Mouse (Mus musculus) neural tube, embryonic 15.5 days (tissue): ENCODE data around the gene Fam185a. TPM values are rescaled to one million over a fixed set of nuclear protein-coding genes. Genes with fewer than 3 reads are reported as not detected.

Experiments used
- ATAC-seq: fragments of 200-750 bp; cut with Nextera tagmentation; 2 replicates; pipeline ENCODE4 v1.8.0; 2017; ENCODE audit warnings: mild to moderate bottlenecking, moderate TSS enrichment, moderate library complexity; ENCODE audit not compliant: low FRiP score
- H3K27ac ChIP-seq: fragments of 300-500 bp; sonication (generic); replicated peaks from 2 replicates; pipeline ENCODE4 v1.5.1; 2015; ENCODE audit warnings: mild to moderate bottlenecking, inconsistent platforms
- H3K27me3 ChIP-seq: fragments of 300-500 bp; sonication (generic); replicated peaks from 2 replicates; pipeline ENCODE4 v1.6.1; 2015; ENCODE audit warnings: inconsistent platforms
- H3K36me3 ChIP-seq: fragments of 300-500 bp; sonication (generic); 2 replicates; pipeline ENCODE4 v1.6.1; 2015; ENCODE audit warnings: inconsistent platforms
- H3K4me1 ChIP-seq: fragments of 300-500 bp; sonication (generic); 2 replicates; pipeline ENCODE4 v1.6.1; 2015; ENCODE audit warnings: inconsistent platforms
- H3K4me2 ChIP-seq: fragments of 300-500 bp; sonication (generic); 2 replicates; pipeline ENCODE4 v1.6.1; 2015; ENCODE audit warnings: inconsistent platforms, mild to moderate bottlenecking, moderate library complexity
- H3K4me3 ChIP-seq: fragments of 300-500 bp; sonication (generic); replicated peaks from 2 replicates; pipeline ENCODE4 v1.5.1; 2015; ENCODE audit warnings: mild to moderate bottlenecking, inconsistent platforms
- H3K9ac ChIP-seq: fragments of 300-500 bp; sonication (generic); replicated peaks from 2 replicates; pipeline ENCODE4 v1.6.1; 2015; ENCODE audit warnings: mild to moderate bottlenecking, inconsistent platforms
- H3K9me3 ChIP-seq: fragments of 300-500 bp; sonication (generic); replicated peaks from 2 replicates; pipeline ENCODE4 v1.6.1; 2016; ENCODE audit warnings: inconsistent platforms
- WGBS: fragments of 180-500 bp; shearing (Covaris S2); methylation state at CpG from one replicate; pipeline ENCODE4 v1.1.7; 2015; ENCODE audit warnings: mixed read lengths; 5-methylcytosine and 5-hydroxymethylcytosine counted together
- polyA plus RNA-seq: library from polyadenylated mRNA; unstranded; fragments of >200 nt; fragmentation: Nextera tagmentation; extraction: Ambion mirVana; gene quantifications from 2 replicates; pipeline ENCODE4 v1.2.1, GENCODE M21; 2015

The Fam185a gene
- 9.9 and 10.2 TPM in 2 replicates for polyA plus RNA-seq

DNA sequence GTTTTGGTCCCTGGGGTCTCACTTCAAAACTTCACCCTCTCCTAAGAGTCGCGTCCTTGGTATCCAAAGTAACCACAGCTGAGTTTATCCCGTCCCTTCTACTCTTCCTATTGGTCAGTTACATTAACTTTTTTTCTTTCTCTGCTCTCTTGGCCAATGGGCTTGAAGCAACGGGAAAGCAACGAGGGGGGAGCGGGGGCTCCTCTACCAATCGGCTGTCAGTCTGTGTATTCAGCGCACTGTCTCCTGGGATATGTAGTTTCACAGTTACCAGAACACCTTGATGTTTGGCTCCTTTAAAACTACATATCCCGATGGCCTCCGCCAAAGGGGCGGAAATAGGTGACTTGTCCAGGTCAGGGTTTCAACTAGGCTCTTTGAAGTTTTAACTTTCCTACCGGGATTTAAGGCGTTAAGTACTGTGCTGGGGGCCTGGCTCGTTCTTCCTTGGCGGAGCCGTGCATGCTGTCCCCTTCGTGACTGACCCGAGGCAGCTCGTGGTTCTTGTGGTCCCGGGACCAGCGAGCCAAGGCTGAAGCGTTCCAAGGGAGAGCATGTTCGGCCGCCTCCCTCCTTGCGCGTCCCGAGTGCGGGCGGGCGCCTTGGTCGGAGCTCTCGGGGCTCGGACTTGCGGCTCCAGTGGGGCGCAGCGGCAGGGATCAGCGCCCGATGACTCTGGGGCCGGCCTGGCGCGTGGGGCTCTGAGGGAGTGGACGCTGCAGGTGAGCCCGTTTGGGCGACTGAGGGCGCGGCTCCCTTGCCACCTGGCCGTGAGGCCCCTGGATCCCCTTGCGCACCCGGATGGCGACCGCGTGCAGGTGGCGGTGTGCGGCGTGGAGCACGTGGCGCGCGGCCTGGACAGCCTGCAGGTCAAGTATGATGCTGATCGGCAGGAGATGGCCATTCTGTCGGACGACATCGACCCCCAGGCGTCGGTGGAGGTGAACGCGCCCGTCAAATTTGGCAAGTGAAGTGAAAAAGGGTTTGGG, at the start of gene Fam185a, which contains the start of gene Ccdc146:
Gene Fam185a (plus strand): TSS at position 345 of the 989 bp plus-strand sequence.
Gene Ccdc146 (minus strand): TSS at position 64 of the 989 bp plus-strand sequence.
- peak within 1 kb of the TSS; percentile 98 for H3K4me2 ChIP-seq
- WGBS, result under 1% methylated on average over 65 of the region's 68 CpGs
- H3K36me3 ChIP-seq, result no peaks in the 10 kb centered on the region
- no peaks in the 10 kb centered on the region for H3K9me3 ChIP-seq
- H3K27ac ChIP-seq, result peak within 1 kb of the TSS; percentile 60; the same call in 1 of the 2 replicates
- ATAC-seq, result peak; percentile 100
- 0 out of 2 replicates have a peak, but pooled peaks cover 3% of the 10 kb centered on the region for H3K27me3 ChIP-seq
- peak within 1 kb of the TSS; percentile 78 for H3K9ac ChIP-seq
- H3K4me1 ChIP-seq, result peaks cover 20% of the 10 kb centered on the region
- peak within 1 kb of the TSS; percentile 80 for H3K4me3 ChIP-seq

DNA sequence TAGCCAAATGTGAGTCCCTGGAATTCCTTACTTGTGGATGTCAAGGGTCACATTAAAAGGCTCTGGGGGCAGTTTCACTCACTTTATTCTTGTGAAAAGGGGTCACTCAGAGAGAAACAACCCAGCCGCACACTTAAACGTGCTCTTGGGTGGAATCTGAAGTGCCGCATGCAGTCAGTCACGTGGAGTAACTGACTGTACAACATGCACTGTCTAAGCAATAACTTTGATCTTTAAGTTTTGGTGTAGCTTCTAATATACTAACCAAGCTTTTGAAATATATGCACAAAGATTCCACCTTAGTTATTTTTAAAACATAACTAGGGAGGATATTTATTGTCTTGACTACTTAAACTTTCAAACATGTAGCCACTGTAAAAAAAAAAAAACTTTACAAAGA, 47.8 kb upstream of the Fam185a start:
- no peaks in the 10 kb centered on the region for H3K9me3 ChIP-seq
- H3K4me3 ChIP-seq, result no peak overlapping the region
- no peak overlapping the region for H3K4me2 ChIP-seq
- 75% methylated on average over 4 of the region's 4 CpGs for WGBS
- ATAC-seq, result no peak
- H3K36me3 ChIP-seq, result no peaks in the 10 kb centered on the region
- no peak overlapping the region for H3K9ac ChIP-seq
- H3K4me1 ChIP-seq, result peaks cover 10% of the 10 kb centered on the region
- H3K27ac ChIP-seq, result no peak overlapping the region
- no peaks in the 10 kb centered on the region for H3K27me3 ChIP-seq

DNA sequence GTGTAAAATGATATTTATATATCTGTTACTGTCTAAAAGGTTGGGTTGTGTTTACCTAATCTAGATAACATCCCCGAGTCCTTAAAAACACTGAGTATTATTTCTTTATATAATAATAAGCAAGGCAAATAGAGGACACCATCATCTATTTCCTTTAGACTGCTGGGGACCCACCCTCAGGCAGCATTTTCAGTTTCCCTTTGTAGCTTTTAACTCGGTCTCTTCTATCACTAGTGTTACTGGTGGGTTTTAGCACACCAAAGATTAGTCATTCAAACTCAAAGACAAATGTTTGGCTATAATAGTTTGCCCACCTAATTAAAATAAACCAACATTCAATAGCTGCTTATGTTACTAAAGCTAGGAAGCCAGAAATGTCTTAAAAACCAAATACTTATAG, 46.4 kb upstream of the Fam185a start:
- H3K9ac ChIP-seq, result no peak overlapping the region
- H3K9me3 ChIP-seq, result no peaks in the 10 kb centered on the region
- no peaks in the 10 kb centered on the region for H3K36me3 ChIP-seq
- no peaks in the 10 kb centered on the region for H3K27me3 ChIP-seq
- no peaks in the 10 kb centered on the region for H3K4me1 ChIP-seq
- H3K4me2 ChIP-seq, result no peak overlapping the region
- WGBS, result 89% methylated on average over 2 of the region's 2 CpGs
- ATAC-seq, result no peak
- H3K27ac ChIP-seq, result no peak overlapping the region
- H3K4me3 ChIP-seq, result no peak overlapping the region

DNA sequence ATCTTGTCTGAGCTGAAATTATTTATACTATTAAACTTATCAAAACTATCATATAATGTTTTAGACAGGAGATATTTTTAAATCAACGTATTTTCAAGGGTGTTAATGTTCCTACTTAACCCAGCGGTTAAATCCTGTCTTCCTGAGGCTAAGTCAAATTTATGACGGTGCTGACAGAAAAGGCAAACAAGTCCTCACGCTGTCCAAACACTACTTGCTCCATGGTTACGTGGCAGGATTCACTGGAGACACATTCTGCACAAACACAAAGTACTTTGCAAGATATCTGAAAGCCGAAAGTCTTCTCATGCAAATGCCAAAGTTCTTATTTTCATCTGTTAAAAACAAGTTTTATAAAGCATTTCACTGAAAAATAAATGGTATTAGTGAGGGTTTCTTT, 42.8 kb upstream of the Fam185a start:
- no peak overlapping the region for H3K4me3 ChIP-seq
- H3K4me2 ChIP-seq, result no peak overlapping the region
- H3K4me1 ChIP-seq, result no peaks in the 10 kb centered on the region
- no peaks in the 10 kb centered on the region for H3K9me3 ChIP-seq
- H3K27ac ChIP-seq, result no peak overlapping the region
- no peak overlapping the region for H3K9ac ChIP-seq
- no peak for ATAC-seq
- no peaks in the 10 kb centered on the region for H3K27me3 ChIP-seq
- 40% methylated on average over 6 of the region's 6 CpGs for WGBS
- H3K36me3 ChIP-seq, result no peaks in the 10 kb centered on the region

DNA sequence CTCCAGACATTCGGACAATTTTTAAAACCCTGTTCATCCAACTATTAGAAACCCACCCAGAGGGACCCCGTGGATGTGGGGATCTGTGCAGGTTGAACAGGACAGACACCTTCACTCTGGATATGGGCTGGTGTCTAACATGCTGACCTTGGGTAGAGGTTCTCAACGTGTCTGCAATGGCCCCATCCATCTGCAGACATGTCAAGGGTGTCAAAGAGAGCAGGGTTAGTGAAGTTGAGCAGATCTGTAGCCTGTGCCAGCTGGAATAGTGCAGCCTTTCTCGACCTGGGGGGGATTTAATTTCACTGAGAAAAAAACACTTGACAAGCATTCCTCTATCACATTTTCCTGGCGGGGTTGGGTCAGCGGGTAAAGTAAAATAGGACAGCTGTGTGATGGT, 42.1 kb upstream of the Fam185a start:
- no peak for ATAC-seq
- Histone ChIP-seq H3K4me2 (no peak overlapping the region), H3K4me3 (no peak overlapping the region), H3K9me3 (no peaks in the 10 kb centered on the region), H3K9ac (no peak overlapping the region), H3K27ac (no peak overlapping the region), H3K27me3 (no peaks in the 10 kb centered on the region), H3K4me1 (no peaks in the 10 kb centered on the region), H3K36me3 (no peaks in the 10 kb centered on the region)
- WGBS, result 72% methylated on average over 6 of the region's 6 CpGs

DNA sequence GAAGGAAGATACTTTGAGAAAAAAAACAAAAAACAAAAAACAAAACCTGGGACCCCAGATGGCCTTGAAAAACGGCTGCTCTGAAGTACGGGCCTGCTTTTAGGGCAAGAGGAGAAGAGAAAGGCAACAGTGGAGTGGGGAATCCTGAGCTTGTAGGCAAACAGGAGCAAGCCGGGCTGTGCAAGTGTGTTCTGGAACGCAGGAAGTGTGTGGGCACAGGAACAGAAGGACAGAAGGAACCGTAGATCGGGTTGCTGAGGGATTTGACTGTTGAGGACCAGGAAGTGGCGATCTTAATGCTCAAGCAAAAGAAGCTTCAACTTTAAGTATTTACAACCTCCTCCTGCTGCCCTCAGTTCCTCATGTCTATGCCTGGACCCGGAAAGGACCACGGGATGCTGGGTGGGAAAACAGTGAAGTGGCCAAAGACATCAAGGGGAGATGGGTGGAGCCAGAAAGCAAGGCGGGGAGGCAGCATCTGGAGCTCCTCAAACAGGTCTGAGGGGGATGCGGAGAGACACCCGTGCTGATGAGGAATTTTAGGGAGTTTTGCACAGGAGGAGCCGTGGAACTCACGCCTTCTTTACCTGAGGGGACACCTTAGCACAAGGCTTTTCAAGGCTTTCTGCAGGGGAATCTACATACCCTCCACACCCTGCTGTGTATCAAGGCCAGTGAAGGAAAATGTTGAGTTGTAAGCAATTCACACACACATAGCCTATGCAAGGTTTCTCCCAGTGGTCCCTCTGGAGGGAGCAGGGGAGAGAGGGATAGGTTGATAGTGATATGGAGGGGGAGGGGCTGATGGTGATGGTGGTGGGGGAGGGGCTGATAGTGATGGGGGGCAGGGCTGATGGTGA, 41.1 kb upstream of the Fam185a start:
- H3K27me3 ChIP-seq, result no peaks in the 10 kb centered on the region
- no peak overlapping the region for H3K9ac ChIP-seq
- H3K36me3 ChIP-seq, result no peaks in the 10 kb centered on the region
- H3K9me3 ChIP-seq, result no peaks in the 10 kb centered on the region
- WGBS, result 51% methylated on average over 14 of the region's 14 CpGs
- H3K4me2 ChIP-seq, result no peak overlapping the region
- H3K4me1 ChIP-seq, result no peaks in the 10 kb centered on the region
- H3K27ac ChIP-seq, result no peak overlapping the region
- no peak for ATAC-seq
- no peak overlapping the region for H3K4me3 ChIP-seq

DNA sequence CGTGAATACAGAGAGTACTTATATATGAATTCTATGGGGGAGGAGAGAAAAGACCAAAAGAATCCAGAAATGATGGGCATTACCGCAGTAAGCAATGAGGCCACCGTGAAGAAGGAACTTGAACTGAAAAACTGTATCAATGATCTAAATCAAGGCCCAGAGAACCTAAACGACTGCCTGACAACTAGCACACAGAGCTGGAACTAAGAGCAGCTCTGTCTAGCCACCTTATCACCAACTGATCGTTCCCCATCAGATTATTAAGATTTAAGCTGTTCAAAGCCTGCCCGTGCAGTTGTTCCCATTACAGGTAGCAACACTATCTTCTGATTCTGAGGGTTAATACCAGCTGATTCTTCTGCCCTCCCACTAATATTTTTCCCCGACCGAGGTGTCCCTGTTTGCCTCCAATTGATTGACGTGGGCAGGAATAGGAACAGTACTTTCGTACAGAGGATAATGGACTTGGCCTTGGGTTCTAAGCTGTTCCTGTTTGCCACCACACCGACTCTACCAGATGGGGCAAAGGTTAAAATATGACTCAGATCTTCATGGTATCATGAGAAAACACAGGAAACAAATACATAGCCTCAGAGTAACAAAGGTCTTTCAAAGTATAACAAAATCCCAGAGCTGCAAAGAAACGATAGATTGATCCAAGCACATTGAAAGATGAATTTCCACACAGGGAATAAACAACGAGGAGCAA, 40.4 kb upstream of the Fam185a start:
- H3K4me3 ChIP-seq, result no peak overlapping the region
- H3K27ac ChIP-seq, result no peak overlapping the region
- H3K4me2 ChIP-seq, result no peak overlapping the region
- H3K4me1 ChIP-seq, result no peaks in the 10 kb centered on the region
- 83% methylated on average over 13 of the region's 13 CpGs for WGBS
- no peaks in the 10 kb centered on the region for H3K27me3 ChIP-seq
- no peak overlapping the region for H3K9ac ChIP-seq
- no peaks in the 10 kb centered on the region for H3K36me3 ChIP-seq
- no peaks in the 10 kb centered on the region for H3K9me3 ChIP-seq
- ATAC-seq, result no peak

DNA sequence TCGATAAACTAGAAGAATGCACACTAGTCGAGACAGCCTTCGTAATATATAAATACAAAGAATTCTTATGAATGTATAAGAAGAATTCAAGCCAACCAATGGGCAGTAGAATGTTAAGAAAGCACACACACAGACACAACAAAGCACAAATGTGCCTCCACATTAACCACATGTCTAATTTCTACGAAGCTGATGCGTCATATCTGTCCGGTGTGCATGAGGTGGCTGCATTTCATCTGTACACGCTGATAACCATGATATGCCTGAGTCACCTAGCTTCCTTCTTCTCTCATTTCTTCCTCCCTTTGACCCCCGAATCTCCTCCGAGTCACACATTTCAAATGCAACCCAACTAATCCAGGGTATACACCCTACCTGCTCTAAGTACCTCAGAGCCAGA, 39.8 kb upstream of the Fam185a start:
- no peak overlapping the region for H3K4me2 ChIP-seq
- H3K9me3 ChIP-seq, result no peaks in the 10 kb centered on the region
- H3K4me3 ChIP-seq, result no peak overlapping the region
- H3K27me3 ChIP-seq, result no peaks in the 10 kb centered on the region
- no peak overlapping the region for H3K9ac ChIP-seq
- no peak overlapping the region for H3K27ac ChIP-seq
- no peak for ATAC-seq
- no peaks in the 10 kb centered on the region for H3K36me3 ChIP-seq
- no peaks in the 10 kb centered on the region for H3K4me1 ChIP-seq
- 95% methylated on average over 9 of the region's 9 CpGs for WGBS

DNA sequence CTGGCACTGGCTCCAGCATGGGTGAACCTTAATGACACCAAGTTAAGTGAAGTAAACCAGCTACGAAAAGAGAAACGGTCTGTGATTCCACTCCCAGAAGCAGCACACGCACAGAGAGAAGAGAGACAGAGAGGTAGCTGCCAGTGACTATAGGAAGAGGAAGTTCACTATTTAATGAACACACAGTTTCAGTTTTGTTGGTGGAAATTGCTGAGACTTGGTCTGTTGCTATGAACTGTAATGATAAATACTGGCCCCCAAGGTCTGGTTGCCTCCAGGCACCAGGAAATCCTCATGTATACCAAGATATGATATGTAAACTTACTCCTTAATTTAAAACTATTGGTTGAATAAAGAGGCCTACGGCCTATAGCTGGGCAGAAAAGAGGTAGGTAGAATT, 38.3 kb upstream of the Fam185a start:
- Histone ChIP-seq H3K9me3 (no peaks in the 10 kb centered on the region), H3K4me2 (no peak overlapping the region), H3K27me3 (no peaks in the 10 kb centered on the region), H3K27ac (no peak overlapping the region), H3K4me3 (no peak overlapping the region), H3K4me1 (no peaks in the 10 kb centered on the region), H3K36me3 (no peaks in the 10 kb centered on the region), H3K9ac (no peak overlapping the region)
- WGBS, result 87% methylated on average over 4 of the region's 4 CpGs
- ATAC-seq, result no peak

DNA sequence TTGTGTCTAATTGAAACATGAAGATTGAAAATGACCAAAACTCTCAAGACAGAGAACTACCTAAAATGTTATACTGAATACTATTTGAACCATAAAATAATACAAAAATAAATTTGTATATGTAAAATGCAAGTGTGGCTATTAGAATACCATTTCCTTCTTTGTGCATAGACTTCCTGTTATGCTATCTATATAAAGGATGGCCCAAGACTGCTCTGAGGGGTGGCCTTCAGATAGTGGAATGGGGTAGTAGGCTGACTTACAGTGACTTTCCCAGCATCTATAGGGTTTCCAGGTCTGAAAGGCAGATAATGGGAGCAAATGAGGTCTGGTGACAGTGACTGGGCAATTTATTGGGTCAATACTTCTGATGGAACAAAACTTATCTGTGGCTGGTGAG, 37.4 kb upstream of the Fam185a start:
- no peak for ATAC-seq
- Histone ChIP-seq H3K9me3 (no peaks in the 10 kb centered on the region), H3K36me3 (no peaks in the 10 kb centered on the region), H3K27ac (no peak overlapping the region), H3K27me3 (no peaks in the 10 kb centered on the region), H3K4me3 (no peak overlapping the region), H3K4me2 (no peak overlapping the region), H3K4me1 (0 out of 2 replicates have a peak, but pooled peaks cover 4% of the 10 kb centered on the region), H3K9ac (no peak overlapping the region)

DNA sequence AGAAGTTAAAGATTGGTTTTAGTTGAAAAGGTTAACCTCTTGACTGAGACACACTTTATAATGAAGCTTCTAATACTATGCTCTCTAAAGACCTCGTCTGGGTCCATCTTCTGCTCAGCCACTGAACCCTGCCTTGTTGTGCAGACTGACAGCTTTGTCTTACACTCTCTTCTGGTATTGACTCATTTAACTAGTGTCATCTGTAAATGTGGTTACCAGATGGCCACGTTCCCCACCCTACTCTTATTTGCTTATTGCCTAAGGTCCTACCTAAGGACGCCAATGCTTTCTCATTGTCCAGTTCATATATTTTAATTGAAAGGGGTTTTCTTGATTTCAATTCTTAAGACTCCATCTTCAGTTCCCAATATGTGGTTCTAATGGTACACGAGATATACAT, 35.9 kb upstream of the Fam185a start:
- 86% methylated on average over 4 of the region's 4 CpGs for WGBS
- Histone ChIP-seq H3K9ac (no peak overlapping the region), H3K9me3 (no peaks in the 10 kb centered on the region), H3K4me1 (0 out of 2 replicates have a peak, but pooled peaks cover 4% of the 10 kb centered on the region), H3K27me3 (no peaks in the 10 kb centered on the region), H3K36me3 (no peaks in the 10 kb centered on the region), H3K4me2 (no peak overlapping the region), H3K4me3 (no peak overlapping the region), H3K27ac (no peak overlapping the region)
- no peak for ATAC-seq
